Mouse (Mus musculus): Measurements from ENCODE around the gene Mpig6b.
A peak's percentile ranks its signal among the peaks of the same experiment; 100 is the strongest.

- TF ChIP-seq CTCF (IDR thresholded peaks at IDR 0.05; ENCODE audit: low read depth, low read length): no peak
- 0 out of 2 replicates have a peak, but pooled peaks have one; percentile 0 for TF ChIP-seq POLR2A (IDR thresholded peaks at IDR 0.05; ENCODE audit: borderline replicate concordance, low read depth, low read length)
Observed at GRCm38 (mm10) chr17:35049561-35050016, 16.4 kb downstream of the Mpig6b start, which contains the start of gene Clic1.
